Mouse (Mus musculus) heart, embryonic 11.5 days (tissue): Measurements from ENCODE around the gene Tnip1. TPM values are rescaled to one million over a fixed set of nuclear protein-coding genes. Genes with fewer than 3 reads are reported as not detected.
"Not testable (repeated sequence)": the region's sequence is repeated elsewhere in the genome, so short reads cannot be mapped to it uniquely, and the experiment has no call there.

Source experiments
- ATAC-seq: fragments of 200-750 bp; cut with Nextera tagmentation; replicated peaks from 2 replicates; pipeline ENCODE4 v1.8.0; 2017; ENCODE audit warnings: moderate library complexity; ENCODE audit not compliant: insufficient number of reproducible peaks, low FRiP score, low TSS enrichment
- H3K27ac ChIP-seq: fragments of 300-500 bp; sonication (generic); 2 replicates; pipeline ENCODE4 v1.5.1; 2014; ENCODE audit warnings: mild to moderate bottlenecking, low read depth, low read length
- H3K27me3 ChIP-seq: fragments of 300-500 bp; sonication (generic); 2 replicates; pipeline ENCODE4 v1.6.1; 2014; ENCODE audit warnings: mild to moderate bottlenecking, low read length, mixed read lengths; ENCODE audit not compliant: control insufficient read depth, insufficient read depth
- H3K36me3 ChIP-seq: fragments of 300-500 bp; sonication (generic); 2 replicates; pipeline ENCODE4 v1.6.1; 2014; ENCODE audit warnings: mild to moderate bottlenecking, low read length, moderate library complexity, mixed read lengths; ENCODE audit not compliant: control insufficient read depth, insufficient read depth
- H3K4me1 ChIP-seq: fragments of 300-500 bp; sonication (generic); 2 replicates; pipeline ENCODE4 v1.6.1; 2014; ENCODE audit warnings: low read length; ENCODE audit not compliant: control insufficient read depth, insufficient read depth
- H3K4me2 ChIP-seq: fragments of 300-500 bp; sonication (generic); 2 replicates; pipeline ENCODE4 v1.6.1; 2014; ENCODE audit warnings: mild to moderate bottlenecking, moderate library complexity
- H3K4me3 ChIP-seq: fragments of 300-500 bp; sonication (generic); 2 replicates; pipeline ENCODE4 v1.5.1; 2014; ENCODE audit warnings: low read depth, low read length
- H3K9ac ChIP-seq: fragments of 300-500 bp; sonication (generic); 2 replicates; pipeline ENCODE4 v1.6.1; 2014; ENCODE audit warnings: mild to moderate bottlenecking, low read depth, low read length, moderate library complexity
- H3K9me3 ChIP-seq: fragments of 300-500 bp; sonication (generic); replicated peaks from 2 replicates; pipeline ENCODE4 v1.6.1; 2016; ENCODE audit warnings: low read length; ENCODE audit not compliant: control insufficient read depth
- WGBS: fragments of 180-500 bp; shearing (Covaris S2); extraction: QIAGEN DNeasy Blood & Tissue Kit; methylation state at CpG from one replicate; pipeline ENCODE4 v1.1.7; 2014; ENCODE audit not compliant: insufficient replicate concordance; 5-methylcytosine and 5-hydroxymethylcytosine counted together
- polyA plus RNA-seq: library from polyadenylated mRNA; unstranded; fragments of >200 nt; fragmentation: Nextera tagmentation; extraction: Ambion mirVana; gene quantifications from 2 replicates; pipeline ENCODE4 v1.2.1, GENCODE M21; 2014

The Tnip1 gene
- polyA plus RNA-seq, 1 experiment from 2014 or later: 16.0 TPM

DNA sequence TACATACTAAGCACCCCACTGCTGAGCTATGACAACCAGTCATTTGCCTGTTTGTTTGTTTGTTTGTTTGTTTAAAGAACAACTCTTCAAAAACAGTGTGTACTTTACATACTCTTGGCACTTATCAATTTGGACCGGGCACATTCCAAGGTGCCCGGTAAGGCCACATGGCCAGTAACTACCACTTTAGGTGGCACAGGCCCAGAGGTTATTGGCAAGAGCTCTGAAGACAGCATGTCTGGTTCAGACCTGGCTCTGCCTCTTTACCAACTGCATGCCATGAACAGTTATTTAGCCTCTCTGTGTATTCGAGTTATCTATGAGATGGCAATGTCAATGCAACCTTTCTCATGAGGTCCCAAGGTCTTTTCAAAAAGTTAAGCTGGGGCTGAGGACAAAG lies 66.1 kb downstream of the Tnip1 start:
- H3K27me3 ChIP-seq, H3K4me3 ChIP-seq, H3K4me1 ChIP-seq, H3K9ac ChIP-seq, ATAC-seq, H3K27ac ChIP-seq, H3K4me2 ChIP-seq, H3K9me3 ChIP-seq, H3K36me3 ChIP-seq: not testable (repeated sequence)
- 87% methylated on average over 3 of the region's 3 CpGs for WGBS

DNA sequence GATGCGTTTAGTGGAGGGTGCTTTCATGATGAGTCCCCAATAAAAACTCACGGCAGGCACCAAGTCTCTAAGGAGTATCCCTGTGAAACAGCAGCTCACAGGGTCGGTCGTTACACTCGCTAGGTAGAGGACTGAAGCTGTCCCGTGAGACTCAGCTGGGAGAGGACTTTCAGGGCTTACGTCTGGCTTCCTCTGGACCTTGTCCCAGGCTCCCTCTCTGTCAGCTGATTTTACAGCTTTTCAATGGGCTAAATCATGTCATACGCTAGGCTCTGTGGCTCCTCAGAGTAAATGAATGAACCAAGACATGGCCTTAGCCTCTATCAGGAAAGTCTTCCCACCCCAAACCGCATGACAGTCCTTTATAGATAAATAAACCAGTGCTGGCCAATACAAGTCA lies 68.1 kb downstream of the Tnip1 start:
- H3K4me1 ChIP-seq: 0 out of 2 replicates have a peak, but pooled peaks cover 5% of the 10 kb centered on the region
- no peak for ATAC-seq
- 64% methylated on average over 9 of the region's 9 CpGs for WGBS

DNA sequence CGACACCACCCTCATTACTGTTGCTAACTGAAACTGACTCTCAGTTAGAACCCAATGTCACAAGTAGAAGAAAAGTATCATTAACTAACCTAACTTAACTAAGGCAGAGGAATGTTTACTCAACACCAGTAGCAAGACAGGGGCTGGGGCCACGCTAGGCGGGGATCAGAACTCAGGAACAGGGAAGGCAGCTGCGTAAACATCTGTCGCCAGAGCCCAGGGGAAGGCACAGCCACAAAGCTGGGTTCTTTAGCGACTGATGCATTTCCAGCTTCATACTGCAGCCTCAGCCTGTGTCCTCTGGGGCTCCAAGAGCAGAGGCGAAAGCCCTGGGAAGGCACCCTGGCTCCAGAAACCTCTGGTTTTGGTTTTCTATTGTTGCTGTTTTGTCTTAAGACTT lies 70.6 kb downstream of the Tnip1 start:
- Histone ChIP-seq H3K27me3 (no peaks in the 10 kb centered on the region), H3K27ac (no peak overlapping the region), H3K36me3 (no peaks in the 10 kb centered on the region), H3K9me3 (no peaks in the 10 kb centered on the region; the same call in 1 of the 2 replicates), H3K4me1 (no peaks in the 10 kb centered on the region), H3K4me2 (no peak overlapping the region), H3K9ac (no peak overlapping the region), H3K4me3 (no peak overlapping the region)
- WGBS: 55% methylated on average over 7 of the region's 7 CpGs
- ATAC-seq: no peak

More for the DNA sequence above, 68.1 kb downstream of the Tnip1 start:
- Histone ChIP-seq H3K9ac (no peak overlapping the region), H3K27me3 (no peaks in the 10 kb centered on the region), H3K27ac (no peak overlapping the region), H3K4me2 (no peak overlapping the region), H3K9me3 (no peaks in the 10 kb centered on the region), H3K36me3 (no peaks in the 10 kb centered on the region), H3K4me3 (no peak overlapping the region)

DNA sequence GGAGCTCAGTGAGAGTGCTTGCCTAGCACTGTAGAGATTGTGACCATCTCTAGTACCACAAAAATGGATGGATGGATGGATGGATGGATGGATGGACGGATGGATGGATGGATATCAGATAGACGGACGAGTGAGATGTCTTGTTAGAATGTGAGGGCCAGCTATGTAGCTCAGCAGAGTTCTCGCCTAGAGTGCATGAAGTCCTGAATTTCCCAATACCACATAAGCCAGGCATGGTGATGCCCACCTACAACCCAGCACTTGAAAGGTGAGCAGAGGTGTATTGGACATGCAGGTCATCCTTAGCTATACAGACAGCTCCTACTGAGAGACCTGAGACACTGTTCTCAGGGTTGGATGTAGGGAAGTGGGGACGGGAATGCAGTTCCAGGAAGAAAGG lies 71.4 kb downstream of the Tnip1 start:
- Histone ChIP-seq H3K4me2 (no peak overlapping the region), H3K9me3 (no peaks in the 10 kb centered on the region; the same call in 1 of the 2 replicates), H3K4me3 (no peak overlapping the region), H3K27me3 (no peaks in the 10 kb centered on the region), H3K36me3 (no peaks in the 10 kb centered on the region), H3K4me1 (no peaks in the 10 kb centered on the region), H3K9ac (no peak overlapping the region), H3K27ac (no peak overlapping the region)
- ATAC-seq: no peak
- 70% methylated on average over 5 of the region's 5 CpGs for WGBS

DNA sequence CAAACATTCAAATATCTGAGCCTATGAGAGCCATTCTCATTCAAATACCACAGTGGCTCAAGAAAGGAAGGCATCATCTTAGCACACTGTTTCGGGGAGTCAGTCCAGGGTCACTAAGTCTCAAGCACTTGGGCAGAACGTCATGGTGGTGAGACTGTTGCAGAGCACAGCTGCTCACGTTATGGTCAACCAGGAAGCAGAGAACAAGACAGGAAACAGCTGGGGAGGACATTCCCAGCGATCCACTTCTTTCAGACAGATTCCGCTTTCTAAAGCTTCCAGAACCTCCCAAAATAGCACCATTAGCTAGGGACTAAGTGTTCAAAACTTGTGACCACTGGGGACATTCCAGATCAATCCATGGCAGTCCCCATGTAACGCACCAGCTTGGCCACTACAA lies 74.8 kb downstream of the Tnip1 start:
- Histone ChIP-seq H3K9ac (no peak overlapping the region), H3K4me1 (peaks cover 7% of the 10 kb centered on the region; the same call in 1 of the 2 replicates), H3K4me3 (no peak overlapping the region), H3K36me3 (no peaks in the 10 kb centered on the region), H3K9me3 (no peaks in the 10 kb centered on the region; the same call in 1 of the 2 replicates), H3K4me2 (no peak overlapping the region), H3K27me3 (no peaks in the 10 kb centered on the region), H3K27ac (no peak overlapping the region)
- WGBS: 65% methylated on average over 6 of the region's 6 CpGs
- no peak for ATAC-seq

DNA sequence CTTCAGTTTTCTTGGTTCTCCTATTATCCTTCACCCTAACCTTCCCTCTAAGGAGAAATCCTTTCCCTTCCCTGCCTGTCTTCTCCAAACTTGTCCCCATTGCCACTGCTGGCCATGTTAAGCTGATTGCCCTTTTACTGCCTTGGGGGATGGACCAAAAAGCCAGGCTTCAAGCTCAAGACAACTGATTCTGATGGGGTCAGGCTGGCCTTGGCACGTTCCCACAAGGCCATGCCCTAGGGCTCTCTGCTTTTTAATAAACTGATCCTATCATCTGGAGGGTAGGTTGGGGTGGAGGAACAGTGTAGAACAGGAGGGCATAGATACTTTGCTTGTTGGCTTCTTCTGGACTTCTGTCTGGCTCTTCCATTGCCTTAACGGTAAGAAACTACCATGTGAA lies 77.3 kb downstream of the Tnip1 start:
- H3K27ac ChIP-seq: no peak overlapping the region
- H3K27me3 ChIP-seq: no peaks in the 10 kb centered on the region
- H3K9ac ChIP-seq: no peak overlapping the region
- H3K4me1 ChIP-seq: peaks cover 21% of the 10 kb centered on the region
- no peak for ATAC-seq
- no peak overlapping the region for H3K4me3 ChIP-seq
- H3K36me3 ChIP-seq: no peaks in the 10 kb centered on the region
- WGBS: 89% methylated on average over 2 of the region's 2 CpGs
- no peak overlapping the region for H3K4me2 ChIP-seq
- H3K9me3 ChIP-seq: no peaks in the 10 kb centered on the region; the same call in 1 of the 2 replicates

DNA sequence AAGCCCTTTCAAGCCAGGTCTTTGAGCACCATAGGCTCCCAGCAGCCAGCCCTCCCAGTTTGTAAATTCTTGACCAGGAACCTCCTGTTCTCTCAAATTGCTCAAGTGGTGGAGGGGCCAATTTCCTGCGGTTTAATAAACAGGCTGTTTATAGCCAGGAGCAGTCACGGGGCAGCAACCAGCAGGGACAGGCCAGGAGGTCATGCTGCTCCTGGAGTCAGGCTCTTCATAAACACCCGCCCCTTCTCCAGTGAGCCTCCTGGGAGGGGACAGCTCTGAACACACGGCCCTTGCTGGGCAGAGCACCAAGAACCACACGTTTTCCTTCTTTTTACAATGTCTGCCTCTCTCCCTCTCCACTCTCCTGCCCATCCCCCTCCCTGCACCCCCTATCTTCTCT lies 77.8 kb downstream of the Tnip1 start:
- no peak overlapping the region for H3K4me2 ChIP-seq
- ATAC-seq: no peak
- no peaks in the 10 kb centered on the region for H3K36me3 ChIP-seq
- H3K27ac ChIP-seq: peak overlapping the region; percentile 1; the same call in 1 of the 2 replicates
- peaks cover 26% of the 10 kb centered on the region for H3K4me1 ChIP-seq
- H3K4me3 ChIP-seq: no peak overlapping the region
- WGBS: 21% methylated on average over 5 of the region's 5 CpGs
- no peak overlapping the region for H3K9ac ChIP-seq
- H3K27me3 ChIP-seq: no peaks in the 10 kb centered on the region
- H3K9me3 ChIP-seq: no peaks in the 10 kb centered on the region; the same call in 1 of the 2 replicates

DNA sequence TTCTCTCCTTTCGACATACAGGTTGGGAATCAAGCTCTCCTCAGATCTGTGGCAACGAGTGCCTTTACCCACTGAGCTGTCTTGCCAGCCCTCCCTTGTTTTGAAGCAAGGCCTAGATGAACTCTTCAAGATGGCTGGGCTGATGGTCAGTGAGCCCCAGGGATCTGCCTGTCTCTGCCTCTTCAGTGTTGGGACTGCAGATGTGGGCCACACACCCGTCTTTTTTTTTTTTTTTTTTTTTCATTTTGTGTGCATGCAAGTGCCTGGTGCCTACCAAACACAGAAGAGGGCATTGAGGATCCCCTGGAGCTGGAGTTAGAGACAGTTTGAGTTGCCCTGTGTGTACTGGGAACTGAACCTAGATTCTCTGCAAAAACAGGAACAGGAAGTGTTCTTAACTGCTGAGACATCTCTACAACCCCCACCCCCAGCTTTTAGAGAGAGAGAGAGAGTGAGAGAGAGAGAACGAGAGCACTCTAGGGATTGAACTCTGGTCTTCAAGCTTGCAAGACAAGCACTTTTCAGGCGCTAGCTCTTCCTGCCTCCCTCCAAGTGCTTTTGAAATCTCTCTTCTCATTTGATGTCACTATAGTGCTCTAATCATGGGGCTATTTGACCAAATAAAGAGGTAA lies 78.4 kb downstream of the Tnip1 start:
- no peaks in the 10 kb centered on the region; the same call in 1 of the 2 replicates for H3K9me3 ChIP-seq
- H3K9ac ChIP-seq: no peak overlapping the region
- peaks cover 30% of the 10 kb centered on the region for H3K4me1 ChIP-seq
- H3K4me2 ChIP-seq: no peak overlapping the region
- H3K4me3 ChIP-seq: no peak overlapping the region
- no peak for ATAC-seq
- no peaks in the 10 kb centered on the region for H3K27me3 ChIP-seq
- H3K36me3 ChIP-seq: no peaks in the 10 kb centered on the region
- no peak overlapping the region for H3K27ac ChIP-seq
- 67% methylated on average over 5 of the region's 5 CpGs for WGBS

DNA sequence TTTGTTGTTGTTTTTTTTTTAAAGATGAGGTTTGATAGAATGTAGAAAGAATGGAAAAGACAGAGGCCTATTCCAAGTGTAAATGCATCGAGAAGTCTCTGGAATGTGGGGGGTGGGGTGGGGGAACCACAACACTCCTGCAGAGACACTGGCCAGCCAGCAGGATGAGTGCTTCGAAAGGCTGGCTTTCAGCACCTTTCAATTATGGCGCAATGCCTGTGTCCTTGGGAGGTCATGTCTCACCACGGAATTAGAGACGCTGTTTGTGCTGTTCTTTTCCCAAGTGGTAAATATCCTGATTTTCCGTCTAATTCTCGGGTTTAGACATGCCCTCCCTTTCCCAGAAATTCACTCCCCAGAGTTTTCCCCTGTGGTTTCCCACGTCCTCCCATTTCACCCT lies 80.0 kb downstream of the Tnip1 start:
- Histone ChIP-seq H3K36me3 (no peaks in the 10 kb centered on the region), H3K27ac (peak overlapping the region; percentile 72), H3K4me1 (peaks cover 30% of the 10 kb centered on the region), H3K4me2 (no peak overlapping the region), H3K9me3 (no peaks in the 10 kb centered on the region), H3K27me3 (no peaks in the 10 kb centered on the region), H3K4me3 (no peak overlapping the region), H3K9ac (no peak overlapping the region)
- WGBS: 22% methylated on average over 8 of the region's 8 CpGs
- ATAC-seq: no peak
